Mouse (Mus musculus) heart, postnatal 0 days (tissue): ENCODE data around the gene Ly9. TPM values are rescaled to one million over a fixed set of nuclear protein-coding genes. Genes with fewer than 3 reads are reported as not detected.

Experiments used
- ATAC-seq: fragments of 200-750 bp; cut with Nextera tagmentation; 2 replicates; pipeline ENCODE4 v1.8.0; 2017; ENCODE audit warnings: low read depth, moderate number of reproducible peaks, moderate library complexity; ENCODE audit not compliant: insufficient read depth
- DNase-seq: peaks from one replicate; pipeline ENCODE4 v3.0.0-alpha.2; 2016; ENCODE audit warnings: low spot score
- H3K27ac ChIP-seq: fragments of 300-500 bp; sonication (generic); 2 replicates; pipeline ENCODE4 v1.5.1; 2014; ENCODE audit warnings: low read depth, mild to moderate bottlenecking
- H3K27me3 ChIP-seq: fragments of 300-500 bp; sonication (generic); 2 replicates; pipeline ENCODE4 v1.6.1; 2014; ENCODE audit warnings: low read length, mixed read lengths; ENCODE audit not compliant: control insufficient read depth, insufficient read depth
- H3K36me3 ChIP-seq: fragments of 300-500 bp; sonication (generic); replicated peaks from 2 replicates; pipeline ENCODE4 v1.6.1; 2014; ENCODE audit warnings: low read length, mixed read lengths; ENCODE audit not compliant: control insufficient read depth, insufficient read depth
- H3K4me1 ChIP-seq: fragments of 300-500 bp; sonication (generic); 2 replicates; pipeline ENCODE4 v1.6.1; 2014; ENCODE audit warnings: antibody characterized with exemption; ENCODE audit not compliant: control insufficient read depth, insufficient read depth
- H3K4me2 ChIP-seq: fragments of 300-500 bp; sonication (generic); 2 replicates; pipeline ENCODE4 v1.6.1; 2014; ENCODE audit warnings: low read depth, mild to moderate bottlenecking, low read length, moderate library complexity
- H3K4me3 ChIP-seq: fragments of 300-500 bp; sonication (generic); 2 replicates; pipeline ENCODE4 v1.5.1; 2014; ENCODE audit warnings: low read depth, low read length
- H3K9ac ChIP-seq: fragments of 300-500 bp; sonication (generic); replicated peaks from 2 replicates; pipeline ENCODE4 v1.6.1; 2014; ENCODE audit warnings: low read depth, low read length, mixed read lengths
- H3K9me3 ChIP-seq: fragments of 300-500 bp; sonication (generic); replicated peaks from 2 replicates; pipeline ENCODE4 v1.6.1; 2016; ENCODE audit warnings: low read length; ENCODE audit not compliant: control insufficient read depth
- CTCF ChIP-seq: IDR thresholded peaks from 2 replicates; pipeline ENCODE4 v1.5.1; 2016; ENCODE audit warnings: antibody characterized with exemption, control low read depth, low read depth
- EP300 ChIP-seq: IDR thresholded peaks from 2 replicates; pipeline ENCODE4 v1.6.1; 2016; ENCODE audit warnings: antibody characterized with exemption, low read depth
- WGBS: fragments of 180-500 bp; shearing (Covaris S2); extraction: QIAGEN DNeasy Blood & Tissue Kit; methylation state at CpG from one replicate; pipeline ENCODE4 v1.1.7; 2014; 5-methylcytosine and 5-hydroxymethylcytosine counted together
- polyA plus RNA-seq: library from polyadenylated mRNA; unstranded; fragments of >200 nt; fragmentation: Nextera tagmentation; extraction: Ambion mirVana; gene quantifications from 2 replicates; pipeline ENCODE4 v1.2.1, GENCODE M21; 2015
- total RNA-seq: library from RNA; depleted of rRNA; stranded (reverse); fragments of >200 nt; gene quantifications from 2 replicates; pipeline ENCODE4 v1.2.3, GENCODE M21; 2014; ENCODE audit warnings: low replicate concordance

Ly9 gene
- total and polyA plus RNA-seq, 2 experiments from 2014 or later = 0.18 to 0.31 TPM

DNA sequence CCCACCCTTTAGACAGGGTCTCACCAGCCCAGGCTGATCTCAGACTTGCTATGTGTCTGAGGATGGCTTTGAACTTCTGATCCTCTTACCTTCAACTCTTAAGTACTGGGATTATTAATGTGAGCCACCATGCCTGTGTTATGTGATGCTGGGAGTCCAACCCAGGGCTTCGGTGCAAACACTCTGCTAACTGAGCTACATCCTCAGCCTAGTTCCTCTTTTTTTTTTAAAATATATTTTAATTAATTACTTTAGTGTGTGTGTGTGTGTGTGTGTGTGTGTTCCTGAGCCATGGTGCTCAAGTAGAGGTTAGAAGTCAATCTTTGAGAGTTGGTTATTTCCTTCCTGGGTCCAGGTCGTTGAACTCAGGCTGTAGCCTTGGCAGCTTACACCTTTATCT, 44.2 kb downstream of the Ly9 start:
- WGBS = 64% methylated on average over 2 of the region's 2 CpGs
- Histone ChIP-seq H3K27ac (no peak overlapping the region), H3K4me3 (no peak overlapping the region), H3K4me2 (no peak overlapping the region), H3K4me1 (no peaks in the 10 kb centered on the region), H3K36me3 (no peaks in the 10 kb centered on the region), H3K9ac (no peak overlapping the region), H3K27me3 (no peaks in the 10 kb centered on the region), H3K9me3 (no peaks in the 10 kb centered on the region)
- ATAC-seq (no peak), DNase-seq (no peak)
- TF ChIP-seq CTCF = no peak
- no peak for TF ChIP-seq EP300

DNA sequence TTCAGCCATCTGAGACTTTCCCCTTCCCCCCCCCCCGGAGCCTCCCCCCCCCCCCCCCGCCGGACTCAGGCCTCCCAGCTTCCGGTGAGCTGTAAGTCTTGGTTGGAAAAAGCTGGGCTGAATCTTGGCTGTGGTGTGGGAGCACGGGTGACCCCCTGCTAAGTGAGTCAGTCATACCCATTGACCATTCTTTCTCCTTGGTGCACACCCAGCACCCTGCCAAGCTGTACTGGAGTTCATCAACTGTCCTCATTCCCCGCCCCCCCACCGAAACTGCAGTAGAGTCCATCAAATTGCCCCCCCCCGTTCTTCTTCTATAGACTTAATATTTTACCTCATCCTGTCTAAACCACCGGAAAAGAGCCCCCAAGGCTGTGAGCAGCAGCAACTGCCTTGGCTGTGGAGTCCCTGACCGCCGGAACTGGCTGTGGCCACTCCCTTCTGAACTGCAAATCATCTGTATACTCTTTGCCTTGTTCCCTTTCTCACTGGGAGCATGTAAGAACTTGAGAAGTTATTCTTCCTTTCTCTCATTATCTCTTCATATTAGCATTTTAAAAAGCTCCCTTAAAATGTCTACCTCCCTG, 45.5 kb downstream of the Ly9 start:
- no peak overlapping the region for H3K27ac ChIP-seq
- no peak for TF ChIP-seq EP300
- no peak for TF ChIP-seq CTCF
- no peaks in the 10 kb centered on the region for H3K4me1 ChIP-seq
- H3K27me3 ChIP-seq = no peaks in the 10 kb centered on the region
- no peaks in the 10 kb centered on the region for H3K36me3 ChIP-seq
- no peaks in the 10 kb centered on the region for H3K9me3 ChIP-seq
- H3K4me3 ChIP-seq = no peak overlapping the region
- DNase-seq (no peak), ATAC-seq (no peak)
- H3K9ac ChIP-seq = no peak overlapping the region
- H3K4me2 ChIP-seq = no peak overlapping the region
- WGBS = 69% methylated on average over 8 of the region's 11 CpGs

DNA sequence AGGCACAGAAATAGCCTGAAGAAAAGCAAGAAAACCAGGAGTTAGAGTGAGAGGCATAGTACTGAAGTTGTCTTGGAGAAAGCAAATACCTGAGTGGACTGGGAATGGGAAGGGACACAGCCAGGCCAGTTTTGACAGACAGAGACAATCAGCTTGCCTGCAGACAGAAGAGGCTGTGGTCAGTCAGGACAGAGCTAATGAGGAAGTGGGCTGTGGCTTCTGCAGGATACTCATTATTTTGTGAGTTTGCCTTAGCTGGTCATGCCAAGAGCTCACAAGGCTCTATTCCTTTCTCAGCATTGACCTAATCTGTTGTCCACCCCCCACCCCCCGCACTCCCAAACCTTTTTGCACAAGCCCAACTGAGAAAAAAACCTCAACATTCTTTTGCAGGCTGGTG, 46.0 kb downstream of the Ly9 start:
- no peaks in the 10 kb centered on the region for H3K9me3 ChIP-seq
- DNase-seq (no peak), ATAC-seq (no peak)
- TF ChIP-seq EP300 (no peak), CTCF (no peak)
- no peaks in the 10 kb centered on the region for H3K4me1 ChIP-seq
- H3K27ac ChIP-seq = no peak overlapping the region
- H3K9ac ChIP-seq = no peak overlapping the region
- no peak overlapping the region for H3K4me3 ChIP-seq
- no peaks in the 10 kb centered on the region for H3K27me3 ChIP-seq
- H3K36me3 ChIP-seq = no peaks in the 10 kb centered on the region
- WGBS = 80% methylated on average over 1 of the region's 1 CpGs
- no peak overlapping the region for H3K4me2 ChIP-seq

DNA sequence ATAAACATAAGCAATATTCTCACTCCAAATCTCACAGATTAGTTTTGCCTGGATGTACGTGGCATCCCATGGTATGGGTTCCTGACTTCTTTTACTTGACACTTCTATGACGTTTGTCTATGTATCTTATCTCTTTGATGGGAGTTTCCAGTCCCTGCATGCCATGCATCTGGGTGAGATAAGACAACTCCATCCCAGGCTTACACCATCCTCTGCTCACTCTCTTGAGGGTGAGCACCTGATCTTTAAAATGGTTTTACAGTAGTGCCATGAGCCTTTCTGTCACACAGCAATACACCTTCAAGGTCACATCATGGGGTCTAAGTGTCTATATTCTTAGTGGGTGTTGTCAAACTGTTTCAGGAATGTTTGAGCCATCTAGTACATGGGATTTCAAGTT, 46.9 kb downstream of the Ly9 start:
- no peaks in the 10 kb centered on the region for H3K4me1 ChIP-seq
- no peak overlapping the region for H3K9ac ChIP-seq
- H3K27me3 ChIP-seq = no peaks in the 10 kb centered on the region
- no peaks in the 10 kb centered on the region for H3K9me3 ChIP-seq
- ATAC-seq (no peak), DNase-seq (no peak)
- H3K27ac ChIP-seq = no peak overlapping the region
- no peak overlapping the region for H3K4me3 ChIP-seq
- H3K4me2 ChIP-seq = no peak overlapping the region
- TF ChIP-seq CTCF = no peak
- H3K36me3 ChIP-seq = no peaks in the 10 kb centered on the region
- WGBS = 37% methylated on average over 2 of the region's 2 CpGs

DNA sequence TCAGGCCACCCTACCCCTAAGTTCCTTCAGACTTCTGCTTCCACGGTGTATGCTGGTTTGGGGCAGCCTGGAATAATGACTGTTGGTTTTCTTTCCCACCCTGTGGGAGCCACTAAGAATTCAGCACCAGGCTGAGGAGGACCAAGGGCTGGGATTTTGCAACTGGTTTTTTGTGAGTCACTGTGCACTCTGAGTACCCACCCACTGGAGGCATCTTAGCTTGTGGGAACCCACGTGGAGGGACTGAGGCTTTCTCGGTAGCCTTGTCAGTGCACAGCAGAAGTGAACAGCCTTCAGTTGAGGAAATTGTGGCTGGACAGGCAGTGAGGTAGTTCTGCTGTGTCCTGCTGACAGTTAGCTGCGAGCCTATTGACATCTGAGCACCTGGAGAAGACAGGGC, 48.3 kb downstream of the Ly9 start, which contains the start of gene Cd244a:
TSS of gene Cd244a (plus strand) at position 296 of the 400 bp plus-strand sequence.
- no peak within 1 kb of the TSS for H3K4me2 ChIP-seq
- no peaks in the 10 kb centered on the region for H3K9me3 ChIP-seq
- no peaks in the 10 kb centered on the region for H3K36me3 ChIP-seq
- peaks cover 3% of the 10 kb centered on the region; the same call in 1 of the 2 replicates for H3K4me1 ChIP-seq
- no peaks in the 10 kb centered on the region for H3K27me3 ChIP-seq
- ATAC-seq = no peak
- H3K4me3 ChIP-seq = no peak within 1 kb of the TSS
- TF ChIP-seq EP300 (no peak), CTCF (no peak)
- H3K27ac ChIP-seq = no peak within 1 kb of the TSS
- no peak for DNase-seq
- WGBS = 70% methylated on average over 4 of the region's 4 CpGs
- no peak within 1 kb of the TSS for H3K9ac ChIP-seq

DNA sequence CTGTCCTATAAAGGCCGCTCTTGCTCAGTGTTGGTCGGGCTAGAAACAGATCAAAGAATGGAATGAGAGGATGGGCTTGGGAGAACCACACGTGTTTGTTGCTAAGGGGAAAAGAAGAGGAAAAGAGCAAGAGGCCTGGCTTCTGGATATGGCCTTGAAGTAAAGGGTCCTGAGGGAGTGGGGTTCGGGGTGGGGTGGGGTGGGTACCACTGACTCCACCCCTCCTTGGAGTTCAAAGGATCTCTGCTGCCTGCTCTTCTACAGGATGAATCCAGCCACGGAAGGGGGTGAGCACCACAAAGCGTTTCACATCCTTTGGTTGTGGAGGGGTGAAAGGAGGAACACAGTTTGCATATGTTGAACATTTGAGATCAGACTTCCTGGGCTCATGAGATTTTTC, 48.8 kb downstream of the Ly9 start:
- no peak for TF ChIP-seq CTCF
- TF ChIP-seq EP300 = no peak
- Histone ChIP-seq H3K4me2 (no peak overlapping the region), H3K9ac (no peak overlapping the region), H3K27ac (no peak overlapping the region), H3K4me1 (peaks cover 8% of the 10 kb centered on the region; the same call in 1 of the 2 replicates), H3K36me3 (no peaks in the 10 kb centered on the region), H3K4me3 (no peak overlapping the region), H3K9me3 (no peaks in the 10 kb centered on the region), H3K27me3 (no peaks in the 10 kb centered on the region)
- 72% methylated on average over 6 of the region's 6 CpGs for WGBS
- DNase-seq (no peak), ATAC-seq (no peak)
